Mouse (Mus musculus) small intestine, adult 2 months (tissue): ENCODE measurements around the gene Tcp1.

Source experiments
- CTCF ChIP-seq: fragments of 200-500 bp; IDR thresholded peaks from 2 replicates; pipeline ENCODE4 v1.5.1; 2012; ENCODE audit warnings: low read depth, mild to moderate bottlenecking, control low read depth, inconsistent platforms, low read length, moderate library complexity, mixed read lengths; ENCODE audit not compliant: insufficient replicate concordance, insufficient read length; ENCODE audit errors: extremely low read depth
- POLR2A ChIP-seq: fragments of 200-500 bp; IDR thresholded peaks from 2 replicates; pipeline ENCODE4 v1.6.1; 2012; ENCODE audit warnings: low read depth, mild to moderate bottlenecking, control low read depth, inconsistent platforms, low read length, moderate library complexity

- TF ChIP-seq CTCF (no peak), POLR2A (no peak)
Observed at GRCm38 (mm10) chr17:12938077-12938476, 22.6 kb downstream of the Tcp1 start.
